Mouse (Mus musculus): ENCODE results near the gene Otop2. TPM values are rescaled to one million over a fixed set of nuclear protein-coding genes. Genes with fewer than 3 reads are reported as not detected.

Gene Otop2
- 14.6 and 19.2 TPM in 2 replicates for polyA plus RNA-seq (2012; rRNA removed)

DNA sequence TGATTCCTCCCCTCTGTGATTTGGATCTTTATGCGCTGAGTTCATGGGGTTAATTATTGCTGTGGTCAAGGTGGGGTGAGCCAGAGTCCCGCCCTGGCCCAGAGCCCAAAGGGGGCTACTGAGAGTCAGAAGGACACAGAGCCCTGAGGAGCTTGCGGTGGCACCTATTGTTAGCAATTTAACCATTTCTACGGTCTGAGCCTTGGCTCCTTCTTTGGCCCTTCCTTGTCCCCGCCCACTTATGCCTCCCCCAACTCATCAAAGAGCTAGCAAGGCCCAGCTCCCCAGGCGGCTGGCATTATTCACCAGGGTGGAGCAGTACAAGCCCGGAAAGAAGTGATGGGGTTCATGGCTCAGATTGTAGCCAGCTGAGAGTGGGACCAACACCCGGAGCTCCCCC lies at the start of gene Otop2:
Gene Otop2, plus strand, starts transcription at position 301 of the 400 bp plus-strand sequence.
- no peak for DNase-seq (ENCODE audit: extremely low spot score in 1 of 2, low spot score in 1 of 2)

DNA sequence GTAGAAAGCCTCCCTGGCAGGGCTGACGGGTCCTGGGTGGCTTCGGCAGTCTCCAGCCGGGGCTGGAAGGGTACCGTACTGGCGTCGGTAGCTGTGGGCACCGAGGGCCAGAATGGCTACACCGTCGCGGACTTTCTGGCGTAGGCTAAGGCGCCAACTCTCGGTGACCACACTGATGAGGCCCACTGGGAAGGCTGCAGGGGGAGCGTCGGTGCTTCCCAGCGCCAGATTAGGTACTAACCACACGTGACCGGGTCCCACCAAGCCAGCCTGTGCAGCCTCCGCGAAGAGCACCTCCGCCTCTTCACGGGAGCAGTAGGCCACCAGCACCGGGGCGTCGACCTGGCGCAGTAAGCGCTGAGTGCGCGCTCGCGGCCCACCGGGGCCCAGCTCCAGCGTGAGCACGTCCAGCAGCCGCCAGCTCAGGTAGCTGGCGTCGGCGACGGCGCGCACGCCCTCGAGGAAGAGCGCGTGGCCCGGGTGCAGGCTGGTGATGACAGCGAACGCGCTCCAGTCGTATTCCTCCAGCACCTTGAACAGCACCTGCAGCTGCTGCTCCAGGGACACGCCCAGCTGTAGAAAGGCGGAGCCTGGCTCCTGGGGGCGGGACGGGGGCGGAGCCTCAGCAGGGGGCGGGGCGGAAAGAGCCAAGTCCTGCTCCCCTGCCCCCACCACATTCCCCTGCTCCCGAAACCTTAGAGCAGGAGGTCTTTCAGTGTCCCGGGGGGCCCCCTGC lies 49.0 kb upstream of the Otop2 start:
- DNase-seq (ENCODE audit: extremely low spot score in 1 of 2, low spot score in 1 of 2), result no peak

DNA sequence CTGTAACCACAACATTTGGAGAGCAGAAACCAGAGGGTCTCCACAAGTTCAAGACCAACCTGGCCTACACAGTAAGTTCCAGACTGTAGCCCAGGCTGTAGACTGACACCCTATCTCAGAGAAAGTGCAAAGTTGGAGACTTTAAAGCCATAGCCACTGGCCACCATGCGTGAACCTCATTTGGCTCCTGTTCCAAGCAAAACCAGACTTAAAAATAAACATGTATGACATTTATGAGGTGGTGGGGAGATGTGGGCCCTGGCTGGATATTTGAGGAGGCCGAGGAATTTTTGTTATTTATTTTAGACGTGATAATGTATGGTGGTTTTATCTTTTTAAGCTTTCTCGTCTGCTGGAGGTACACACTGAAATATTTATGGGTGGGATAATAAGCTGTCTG lies 47.8 kb upstream of the Otop2 start:
- no peak for DNase-seq (ENCODE audit: extremely low spot score in 1 of 2, low spot score in 1 of 2)

DNA sequence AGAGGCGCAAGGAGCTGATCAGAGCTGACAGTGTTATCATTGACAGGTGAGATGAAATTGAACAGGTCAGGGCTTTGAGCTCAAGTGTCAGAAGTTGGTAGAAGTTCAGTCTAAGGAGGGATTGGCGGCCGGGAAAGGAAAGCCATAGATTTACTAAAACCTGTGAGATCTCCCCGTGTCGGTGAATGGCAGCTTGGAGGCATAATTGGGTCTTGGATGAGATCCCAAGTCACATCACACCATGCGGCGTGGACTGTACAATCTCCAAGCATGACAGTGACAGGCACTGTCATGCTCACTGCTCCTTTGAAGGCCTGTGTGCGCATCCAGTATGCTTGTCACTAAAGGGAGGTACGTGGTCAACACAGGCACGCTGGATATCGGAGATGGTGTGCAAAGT lies 44.0 kb upstream of the Otop2 start:
- no peak for DNase-seq (ENCODE audit: extremely low spot score in 1 of 2, low spot score in 1 of 2)

DNA sequence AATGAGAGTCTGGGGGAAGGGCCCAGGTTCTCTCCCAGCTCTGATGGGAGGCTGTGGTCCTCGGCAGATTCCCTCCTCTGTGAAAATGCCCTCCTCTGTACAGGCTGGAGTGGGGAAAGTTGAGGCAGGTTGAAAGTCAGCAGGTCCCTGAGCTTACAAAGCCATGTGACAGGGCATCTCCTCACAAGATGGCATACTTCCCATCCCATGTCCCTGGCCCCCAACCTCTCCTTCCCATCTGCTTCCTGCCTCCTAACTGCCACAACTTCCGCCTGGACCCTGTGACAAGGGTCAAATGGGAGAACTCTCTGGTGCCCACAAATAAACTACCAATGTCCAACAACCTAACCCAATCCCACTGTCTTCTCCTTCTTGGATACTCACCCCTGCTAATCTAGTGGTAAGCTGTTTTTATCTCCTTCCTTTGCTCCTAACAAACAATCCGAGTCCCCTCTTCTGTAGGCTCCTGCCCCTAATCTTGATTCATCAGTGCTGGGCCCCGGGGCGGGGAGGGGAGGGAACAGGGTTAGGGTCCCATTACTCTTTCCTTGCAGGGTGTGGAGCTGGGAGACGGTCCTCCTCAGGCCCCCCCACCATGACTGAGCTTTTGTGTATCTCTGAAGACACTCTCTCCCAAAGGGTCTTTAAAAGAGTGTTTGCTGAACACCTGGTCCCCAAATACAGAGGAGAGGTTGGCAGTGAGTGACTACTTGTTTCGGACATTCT lies 42.7 kb upstream of the Otop2 start:
- DNase-seq (ENCODE audit: extremely low spot score in 1 of 2, low spot score in 1 of 2), result no peak

DNA sequence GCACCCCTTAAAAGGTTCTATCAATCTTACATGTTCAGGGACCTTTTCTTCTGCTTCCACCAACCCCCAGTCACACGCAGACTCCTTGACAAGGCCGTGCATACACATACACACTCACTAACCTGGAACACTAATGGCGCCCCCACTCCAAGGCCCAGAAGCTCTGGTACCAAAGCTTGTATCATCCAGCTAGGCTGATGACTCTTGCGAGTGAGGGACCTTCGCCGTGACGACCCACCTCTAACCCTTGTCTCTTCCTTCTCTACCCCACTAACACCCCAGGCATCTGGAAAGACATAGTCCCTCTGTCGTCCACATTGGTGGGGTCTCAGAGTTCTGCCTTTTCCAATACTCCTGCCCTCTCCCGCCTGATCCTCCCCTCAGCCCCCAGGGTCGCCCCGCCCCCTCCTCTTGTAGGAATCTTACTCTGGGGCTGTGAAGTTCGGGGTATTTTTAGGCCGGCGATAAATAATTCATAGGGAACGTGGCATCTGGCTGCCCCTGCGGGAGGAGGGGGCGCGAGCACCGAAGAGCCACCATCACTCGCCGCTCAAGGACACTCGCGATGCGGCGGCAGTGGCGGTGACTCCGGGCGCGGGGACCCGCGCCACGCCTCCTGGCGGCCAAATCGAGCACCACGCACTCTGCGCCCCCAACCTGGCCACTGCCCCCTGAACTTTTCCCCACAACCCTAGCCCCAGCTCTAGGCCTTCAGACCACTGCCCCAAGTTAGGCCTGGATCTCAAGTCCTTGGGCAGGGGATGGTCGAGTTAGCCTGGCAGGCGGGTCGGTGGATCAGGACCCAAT lies 41.9 kb upstream of the Otop2 start:
- DNase-seq (ENCODE audit: extremely low spot score in 1 of 2, low spot score in 1 of 2), result no peak

DNA sequence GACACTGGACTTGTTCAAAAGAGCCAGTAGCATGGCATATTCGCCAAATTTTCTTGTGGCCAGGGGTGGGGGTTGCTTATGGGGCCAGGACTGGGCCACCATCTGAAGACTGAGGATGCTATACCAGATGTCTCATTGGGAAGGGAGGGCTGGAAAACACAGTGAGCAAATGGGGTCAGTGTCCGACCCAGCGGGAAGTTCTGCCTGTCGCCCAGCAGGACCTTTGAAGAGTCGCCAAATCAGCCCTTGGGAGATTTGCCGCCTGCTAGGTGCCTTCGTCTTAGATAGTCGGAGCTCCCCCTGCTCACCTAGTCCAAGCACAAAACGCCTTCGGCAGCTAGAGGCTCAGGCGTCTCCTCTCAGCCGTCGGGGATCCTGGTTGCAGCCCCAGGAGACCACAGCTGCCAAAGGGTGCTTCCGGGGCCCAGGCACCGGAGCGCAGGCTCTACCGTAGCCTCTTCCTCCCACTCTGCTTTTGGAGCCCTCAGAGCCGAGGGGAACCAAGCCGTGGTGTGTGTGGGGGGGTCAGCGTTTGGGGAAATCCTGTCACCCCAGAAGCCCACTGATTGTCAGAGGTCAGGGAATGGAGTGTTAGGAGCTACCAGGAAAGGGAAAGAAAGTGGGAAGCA lies 41.1 kb upstream of the Otop2 start:
- no peak for DNase-seq (ENCODE audit: extremely low spot score in 1 of 2, low spot score in 1 of 2)

DNA sequence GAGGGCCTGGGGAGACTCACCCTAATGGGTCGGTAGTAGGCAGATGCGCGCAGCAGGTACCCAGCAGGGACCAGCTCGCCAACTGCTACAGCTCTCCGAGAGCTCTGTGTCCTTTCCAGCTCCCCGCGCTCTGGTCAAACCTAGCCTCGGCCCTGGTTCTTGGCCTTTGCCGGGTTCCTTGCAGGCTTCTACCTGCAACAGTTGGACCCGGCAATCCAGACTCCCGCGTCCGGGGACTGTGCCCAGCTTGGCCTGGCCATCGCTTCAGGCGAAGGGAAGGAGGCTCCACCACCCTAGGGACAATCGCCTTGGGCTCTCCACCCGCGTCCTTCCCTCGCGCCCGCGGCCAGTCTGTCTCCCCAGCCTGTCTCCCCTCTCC lies 40.6 kb upstream of the Otop2 start:
- no peak for DNase-seq (ENCODE audit: extremely low spot score in 1 of 2, low spot score in 1 of 2)

DNA sequence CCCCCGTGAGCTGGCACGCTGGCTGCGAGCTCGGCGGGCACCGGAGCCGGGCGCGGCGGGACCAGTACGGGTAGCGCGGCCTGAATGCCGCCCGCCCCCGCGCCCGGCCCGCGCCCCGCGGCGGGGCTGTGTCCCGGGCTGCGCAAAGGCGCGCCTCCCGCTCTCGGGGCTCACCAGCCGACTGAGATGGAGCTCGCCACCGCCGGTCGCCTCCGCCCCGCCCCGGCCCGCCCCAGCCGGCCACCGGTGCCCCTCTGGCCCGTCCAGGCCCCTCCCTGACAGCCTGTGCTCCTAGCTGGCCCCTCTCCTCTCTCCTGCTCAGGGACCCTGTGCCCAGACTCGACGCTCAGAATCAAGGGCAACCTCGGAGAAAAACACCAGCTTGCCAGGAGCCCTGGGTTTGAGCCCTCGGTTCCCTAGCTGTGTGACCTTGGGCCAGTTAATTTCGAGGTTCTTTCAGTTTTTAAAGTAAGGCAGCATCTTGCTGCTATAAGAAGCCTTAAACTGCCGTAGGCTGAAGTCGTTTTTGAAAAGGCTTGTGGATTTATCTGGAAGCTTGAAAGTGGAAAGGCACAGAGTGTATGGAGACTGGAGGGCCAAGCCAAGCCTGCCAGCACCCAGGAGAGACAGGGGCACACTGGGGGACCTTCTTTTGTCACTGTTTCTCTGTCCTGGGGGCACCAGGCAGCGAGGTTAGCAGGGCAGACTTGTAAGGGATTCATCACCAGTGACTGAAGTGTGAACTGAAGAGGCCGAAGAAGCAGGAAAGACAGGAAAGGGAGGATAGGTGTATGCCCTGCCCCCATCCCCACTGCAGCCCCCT lies 39.7 kb upstream of the Otop2 start, which contains the start of gene Grin2c:
Gene Grin2c, minus strand, starts transcription at position 183 of the 823 bp plus-strand sequence.
- DNase-seq (ENCODE audit: extremely low spot score in 1 of 2, low spot score in 1 of 2), result no peak

DNA sequence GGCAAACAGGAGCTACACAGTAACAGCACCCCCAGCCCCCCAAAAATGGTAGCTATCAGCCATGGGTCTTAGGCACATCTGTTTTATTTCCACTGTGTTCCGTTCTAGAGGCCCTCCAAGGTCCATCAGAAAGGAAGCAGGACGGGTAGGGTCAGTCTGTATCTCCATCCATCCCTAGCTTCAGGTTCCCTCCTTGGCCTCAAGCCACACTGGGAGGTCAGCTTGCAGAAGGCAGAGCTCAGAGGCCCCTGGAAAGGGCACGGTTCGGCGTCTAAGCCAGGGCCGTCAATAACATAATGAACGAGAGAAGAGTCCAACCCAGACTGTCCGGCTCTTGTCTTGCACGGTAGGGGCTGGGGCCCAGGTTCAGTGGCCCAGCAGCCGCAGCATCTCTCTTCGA lies 39.0 kb upstream of the Otop2 start:
- DNase-seq (ENCODE audit: extremely low spot score in 1 of 2, low spot score in 1 of 2), result no peak

DNA sequence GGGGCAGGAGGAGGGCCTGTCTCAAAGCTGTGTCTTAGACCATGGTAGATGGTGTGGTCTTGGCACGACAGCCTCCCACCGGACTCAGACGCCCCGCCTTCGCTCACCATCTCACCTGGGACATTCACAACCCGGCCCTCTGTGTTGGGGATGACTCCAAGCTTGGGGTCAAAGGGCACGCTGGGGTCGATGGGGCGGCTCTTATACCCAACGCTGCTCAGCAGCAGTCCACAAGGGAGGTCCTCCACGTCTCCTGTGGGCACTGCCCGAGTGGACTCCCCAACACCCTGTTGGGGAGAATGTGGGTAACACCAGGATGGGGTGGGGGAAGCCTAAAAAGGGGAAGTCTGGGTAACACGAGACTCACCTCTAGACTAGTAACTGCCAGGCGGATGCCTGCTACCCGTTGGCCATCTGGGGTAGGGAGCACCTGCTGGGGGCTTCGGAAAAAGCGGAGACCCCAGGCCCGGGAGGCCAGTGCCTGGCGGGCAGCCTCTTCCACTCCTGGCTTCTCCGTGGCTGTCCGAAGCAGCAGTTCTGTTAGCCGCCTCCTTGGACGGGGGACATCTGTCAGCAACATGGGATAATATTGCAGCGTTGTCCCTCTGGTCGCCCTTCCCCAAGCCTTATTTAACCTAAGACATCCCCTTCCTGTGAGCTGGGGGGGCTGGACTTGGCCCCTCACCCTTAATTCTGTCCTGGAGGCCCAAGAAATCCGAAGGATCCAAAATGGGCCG lies 37.5 kb upstream of the Otop2 start:
- DNase-seq (ENCODE audit: extremely low spot score in 1 of 2, low spot score in 1 of 2), result no peak

DNA sequence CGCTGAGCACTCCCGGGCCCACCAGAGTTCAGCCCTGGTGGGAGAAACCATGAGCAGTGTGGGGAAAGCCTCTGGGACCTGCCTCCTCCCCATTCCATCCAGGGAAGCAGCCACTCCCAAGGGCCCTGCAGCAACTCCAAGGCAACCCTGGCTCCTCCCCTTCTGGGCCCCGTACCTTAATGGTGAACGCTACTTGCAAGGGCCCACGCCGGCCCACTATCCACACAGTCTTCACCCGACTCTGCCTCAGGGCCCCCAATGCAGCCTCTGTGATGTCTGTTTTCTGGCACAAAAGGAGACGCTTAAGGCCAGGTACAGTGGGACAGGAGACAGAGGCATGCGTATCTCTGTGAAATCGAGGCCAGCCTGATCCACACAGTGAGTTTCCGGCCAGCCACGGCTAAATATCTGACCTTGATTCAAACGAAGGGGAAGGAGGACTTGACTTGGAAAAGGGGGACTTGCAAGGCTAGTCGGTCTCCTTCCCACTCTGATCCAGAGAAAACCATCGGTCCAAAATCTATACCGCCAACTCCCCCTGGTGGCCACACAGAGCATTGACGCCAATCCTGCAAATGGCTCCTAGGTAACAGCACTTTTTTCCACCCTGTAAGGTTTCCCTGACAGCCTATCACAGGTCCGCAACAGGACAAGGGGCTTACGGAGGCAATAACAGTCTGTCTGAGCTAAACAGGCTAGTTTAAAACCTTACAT lies 36.7 kb upstream of the Otop2 start:
- DNase-seq (ENCODE audit: extremely low spot score in 1 of 2, low spot score in 1 of 2), result peak; percentile 53 to 94

DNA sequence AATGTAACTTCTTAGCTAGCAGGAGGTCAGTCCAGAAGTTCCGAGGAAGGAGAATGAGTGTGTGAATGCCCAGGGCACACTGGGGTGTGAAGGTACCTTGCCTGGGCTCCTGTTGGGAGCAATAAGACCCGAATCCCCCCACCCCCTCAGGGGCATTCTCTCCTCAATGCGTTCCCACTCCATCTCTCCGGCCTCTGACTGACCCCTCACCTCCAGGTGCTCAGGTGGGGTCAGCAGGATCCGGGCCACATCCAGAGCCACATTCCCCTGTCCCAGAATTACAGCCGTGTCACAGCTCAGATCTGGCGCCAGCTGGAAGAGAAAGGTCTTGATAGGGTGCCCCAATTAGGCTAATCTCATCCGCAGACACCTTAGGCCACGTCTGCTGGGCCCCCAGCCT lies 35.9 kb upstream of the Otop2 start:
- no peak for DNase-seq (ENCODE audit: extremely low spot score in 1 of 2, low spot score in 1 of 2)

DNA sequence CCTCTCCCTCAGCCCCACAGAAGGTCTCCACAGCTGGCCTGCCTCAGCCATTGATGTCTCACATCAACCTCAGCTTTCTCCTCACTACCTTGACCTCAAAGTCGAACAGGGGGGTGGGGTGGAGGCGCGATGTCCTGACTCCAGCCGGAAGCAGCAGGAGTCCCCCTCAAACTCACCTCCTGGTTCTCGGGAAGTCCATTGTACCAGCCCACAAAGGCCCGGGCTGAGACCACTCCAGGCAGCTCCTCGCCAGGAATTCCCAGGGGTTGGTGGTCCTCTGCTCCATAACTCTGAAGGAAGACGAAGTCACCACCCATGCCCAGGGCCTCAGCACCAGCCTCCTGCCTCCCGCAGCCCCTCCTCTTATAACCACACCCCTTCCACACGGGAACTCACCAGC lies 35.5 kb upstream of the Otop2 start:
- DNase-seq (ENCODE audit: extremely low spot score in 1 of 2, low spot score in 1 of 2), result no peak

DNA sequence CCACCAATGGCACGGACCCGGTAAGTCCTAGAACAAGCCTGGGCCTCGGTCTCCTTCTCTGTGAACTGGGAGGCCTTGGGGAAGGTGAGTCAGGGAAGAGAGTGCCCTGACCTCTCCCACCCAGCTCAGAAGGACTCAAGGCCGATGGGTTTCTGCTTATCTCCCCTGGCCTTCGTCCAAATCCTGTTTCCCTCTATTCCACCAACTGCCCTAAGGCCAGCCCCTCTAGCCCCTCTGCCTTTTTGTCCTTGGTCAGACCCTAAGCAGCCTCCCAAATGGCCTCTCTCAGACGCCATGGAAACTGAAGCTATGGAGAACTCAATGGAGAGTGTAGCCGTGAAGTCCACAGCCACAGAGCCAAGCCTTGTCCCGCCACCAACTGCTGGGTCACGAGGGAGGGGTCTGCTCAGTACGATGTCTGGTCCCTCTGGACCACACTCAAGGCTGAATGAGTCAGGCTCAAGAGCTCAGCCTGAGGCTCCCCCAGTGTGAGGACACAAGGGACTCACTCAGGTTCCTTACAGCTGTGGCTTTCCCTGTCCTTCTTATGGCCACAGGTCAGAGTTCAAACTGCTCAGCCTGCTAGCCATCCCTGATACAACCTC lies 34.0 kb upstream of the Otop2 start:
- DNase-seq (ENCODE audit: extremely low spot score in 1 of 2, low spot score in 1 of 2), result no peak

DNA sequence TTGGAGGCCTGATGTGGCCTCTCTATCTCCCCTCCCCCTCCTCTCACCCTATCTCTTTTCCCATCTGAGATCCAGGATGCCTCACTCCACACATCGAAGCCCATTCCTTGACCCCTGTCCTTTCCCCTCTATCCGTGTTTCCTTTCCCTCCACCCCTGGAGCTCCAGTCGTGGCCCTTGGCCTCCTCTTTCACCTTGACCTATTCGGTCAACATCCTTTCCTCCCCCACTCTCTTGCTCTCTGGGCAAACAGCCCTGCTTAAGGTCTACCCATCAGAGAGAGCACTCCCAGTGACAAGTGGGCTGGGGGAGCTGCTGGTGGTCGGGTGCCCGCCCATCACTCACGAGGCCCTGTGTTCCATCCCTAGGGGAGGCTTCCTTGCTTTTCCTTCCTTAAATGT lies 33.2 kb upstream of the Otop2 start:
- DNase-seq (ENCODE audit: extremely low spot score in 1 of 2, low spot score in 1 of 2), result no peak

DNA sequence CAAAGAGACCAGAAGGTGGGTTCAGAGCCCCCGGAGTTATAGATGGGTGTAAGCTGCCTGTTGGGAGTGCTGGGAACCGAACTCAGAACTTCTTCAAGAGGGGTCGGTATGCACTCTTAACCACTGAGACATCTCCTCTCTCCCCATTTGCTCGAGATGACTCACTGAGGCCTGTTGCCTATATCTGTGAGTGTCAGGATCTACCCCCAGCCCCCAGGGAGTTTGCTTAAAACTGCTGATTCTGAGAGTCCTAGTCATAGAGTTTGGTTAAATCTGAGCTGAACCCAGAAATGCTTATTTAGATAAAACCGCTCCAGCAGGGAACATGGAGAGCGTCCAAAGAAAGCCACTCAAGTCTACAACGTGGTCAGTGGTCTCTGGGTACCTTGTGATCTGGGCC lies 32.8 kb upstream of the Otop2 start:
- DNase-seq (ENCODE audit: extremely low spot score in 1 of 2, low spot score in 1 of 2), result no peak

DNA sequence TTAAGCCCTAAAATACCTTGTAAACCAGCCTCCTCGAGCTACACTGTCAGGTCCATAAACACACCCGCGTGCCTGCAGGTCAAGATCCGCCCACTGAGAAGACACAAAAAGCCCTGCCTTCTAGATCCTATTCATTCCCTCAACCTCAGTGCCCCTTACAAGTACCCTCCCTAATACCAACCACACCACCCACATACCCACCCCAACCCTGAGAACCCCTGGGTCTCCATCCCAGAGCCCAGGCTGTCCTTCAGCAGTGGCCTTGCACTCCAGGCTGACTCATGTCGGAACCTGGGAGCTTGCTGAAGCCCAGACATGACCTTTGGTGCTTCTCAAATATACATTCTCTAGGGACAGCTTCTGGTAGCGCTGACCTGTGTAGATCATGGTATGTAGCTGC lies 32.2 kb upstream of the Otop2 start:
- DNase-seq (ENCODE audit: extremely low spot score in 1 of 2, low spot score in 1 of 2), result no peak
